Mouse (Mus musculus): ENCODE data around the gene Rps27rt. TPM values are rescaled to one million over a fixed set of nuclear protein-coding genes. Genes with fewer than 3 reads are reported as not detected.
A peak's percentile ranks its signal among the peaks of the same experiment; 100 is the strongest.
"Not testable (repeated sequence)": the region's sequence is repeated elsewhere in the genome, so short reads cannot be mapped to it uniquely, and the experiment has no call there.

Gene Rps27rt
- 10 to 100 TPM; 15.8 to 36.9 TPM for total RNA-seq (2021)

DNA sequence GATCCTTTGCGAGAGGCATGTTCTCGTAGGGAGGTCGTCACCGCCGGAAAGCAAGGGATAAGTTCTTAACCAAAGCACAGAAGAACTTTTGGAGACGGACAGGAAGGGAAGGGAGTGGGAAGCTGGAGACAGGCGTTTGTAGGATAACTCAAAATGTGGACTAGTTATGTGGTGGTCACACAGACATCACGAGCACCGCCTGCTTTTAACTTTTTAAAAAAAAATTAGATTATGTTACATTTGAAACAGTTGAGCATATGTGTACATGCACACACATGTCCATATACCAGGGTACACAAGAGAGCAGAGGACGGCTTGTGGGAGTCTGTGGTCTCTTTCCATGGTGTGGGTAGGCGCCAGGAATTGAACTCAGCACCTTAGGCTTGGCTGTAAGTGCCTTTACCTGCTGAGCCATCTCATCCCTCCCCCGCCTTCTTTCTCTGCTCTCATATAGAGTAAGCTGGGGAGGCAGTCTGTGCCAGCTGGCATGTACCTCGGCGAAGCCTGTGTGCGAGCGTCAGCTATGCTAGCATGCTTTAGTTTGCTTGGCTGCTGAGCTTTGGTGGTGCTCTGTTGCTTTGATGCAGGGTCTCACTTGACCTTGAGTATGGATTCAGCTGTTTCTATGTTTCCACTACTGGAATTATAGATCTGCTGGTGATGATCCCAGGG lies at the start of gene Rps27rt:
TSS of gene Rps27rt (minus strand) at position 51 of the 672 bp plus-strand sequence.
- no peak for DNase-seq
- intact Hi-C loops (cut with DNase I): no loop called here

GRCm38 (mm10) chr9:115031046-115031445 lies 48.5 kb upstream of the Rps27rt start:
- DNase-seq; intact Hi-C loops (cut with DNase I): not testable (repeated sequence)

GRCm38 (mm10) chr9:115030581-115030980 lies 48.0 kb upstream of the Rps27rt start:
- intact Hi-C loops (cut with DNase I): no loop called here
- DNase-seq: no peak

DNA sequence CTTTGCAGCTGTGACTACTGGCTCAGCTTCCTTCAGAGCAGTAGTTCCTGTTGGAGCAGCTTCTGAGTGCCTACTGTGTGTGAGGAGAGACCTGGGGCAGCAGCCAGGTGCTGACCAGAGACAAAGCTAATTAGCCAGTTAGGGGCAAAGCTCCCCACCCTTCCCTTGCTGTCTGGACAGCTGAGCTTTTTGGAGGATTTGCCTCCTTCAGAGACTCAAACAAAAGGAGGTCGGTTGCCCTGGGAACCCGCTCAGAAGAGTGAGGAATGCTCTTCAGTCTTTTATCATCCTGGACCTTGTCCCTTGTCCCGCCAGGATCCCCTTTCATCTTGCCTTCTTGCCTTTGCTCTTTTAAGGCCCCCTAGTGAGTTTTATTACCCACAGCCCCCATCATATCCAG lies 46.8 kb upstream of the Rps27rt start:
- intact Hi-C loops (cut with DNase I): no loop called here
- no peak for DNase-seq

DNA sequence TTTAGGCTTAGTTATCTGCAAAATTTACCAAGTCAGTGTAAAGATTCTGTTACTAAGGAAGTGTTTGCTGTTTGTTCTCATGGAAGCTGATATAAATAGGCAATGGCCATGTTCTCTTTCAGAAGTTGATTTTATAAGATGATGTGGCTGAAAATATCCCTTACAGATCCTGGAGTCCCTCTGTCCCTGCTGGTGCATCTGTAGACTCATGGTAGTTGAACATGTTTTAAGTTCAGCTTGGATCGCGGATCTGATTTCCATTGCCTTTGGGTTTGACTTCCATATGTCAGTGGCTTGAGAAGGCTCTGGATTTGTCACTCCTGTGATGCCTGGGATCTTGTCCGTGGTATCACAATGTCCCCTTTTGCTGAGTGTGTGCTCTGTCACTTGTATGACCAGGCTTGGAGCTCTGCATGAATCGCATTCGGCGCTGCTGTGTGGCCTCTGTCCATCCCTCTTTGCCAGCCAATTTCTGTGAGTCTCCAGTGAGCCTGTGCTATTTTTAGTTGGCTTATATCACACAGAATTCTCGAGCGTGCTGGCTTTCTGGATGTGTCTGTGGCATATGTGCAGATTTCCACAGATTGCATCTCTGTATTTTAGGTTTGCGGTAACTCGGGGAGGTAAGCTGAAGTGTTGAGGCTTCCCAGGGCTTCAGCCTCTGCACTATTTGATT lies 41.3 kb upstream of the Rps27rt start:
- intact Hi-C loops (cut with DNase I): no loop called here
- no peak for DNase-seq

DNA sequence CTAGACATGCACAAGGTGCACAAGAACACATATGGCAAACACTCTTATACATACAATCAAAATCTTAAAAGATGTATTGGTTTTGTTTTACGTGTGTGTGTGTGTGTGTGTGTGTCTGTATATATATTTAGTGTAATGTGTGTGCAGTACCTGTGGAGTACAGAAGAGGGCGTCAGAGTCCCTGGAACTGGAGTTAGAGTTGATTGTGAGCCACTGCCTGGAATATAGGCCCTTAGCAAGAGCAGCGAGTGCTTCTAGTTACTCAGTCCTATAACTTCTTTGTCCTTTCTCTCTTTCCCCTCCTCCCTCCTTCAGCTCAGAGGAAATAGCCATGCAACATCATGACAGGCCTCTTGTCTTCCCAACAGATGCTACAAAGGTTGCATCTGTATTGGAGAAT lies 40.6 kb upstream of the Rps27rt start:
- no peak for DNase-seq
- intact Hi-C loops (cut with DNase I): no loop called here

DNA sequence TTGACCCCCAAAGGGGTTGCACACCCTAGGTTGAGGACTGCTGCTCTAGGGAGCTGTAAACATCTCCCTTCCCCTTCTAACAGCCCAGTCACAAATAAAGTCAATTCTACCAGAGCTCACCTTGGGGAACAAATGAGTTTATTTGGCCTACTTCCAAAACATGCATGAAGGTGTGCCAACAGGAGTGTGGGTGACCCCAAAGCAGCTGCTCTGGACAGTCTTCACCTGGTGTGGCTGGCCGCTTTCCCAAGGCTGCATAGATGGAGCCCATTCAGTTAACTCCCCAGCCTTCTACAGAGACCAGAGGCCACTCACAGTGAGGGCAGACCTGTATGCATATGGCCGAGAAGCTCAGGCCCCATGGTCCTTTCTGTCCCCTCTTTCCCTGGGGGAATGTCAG lies 38.9 kb upstream of the Rps27rt start:
- peak; percentile 28 for DNase-seq
- intact Hi-C loops (cut with DNase I): no loop called here

DNA sequence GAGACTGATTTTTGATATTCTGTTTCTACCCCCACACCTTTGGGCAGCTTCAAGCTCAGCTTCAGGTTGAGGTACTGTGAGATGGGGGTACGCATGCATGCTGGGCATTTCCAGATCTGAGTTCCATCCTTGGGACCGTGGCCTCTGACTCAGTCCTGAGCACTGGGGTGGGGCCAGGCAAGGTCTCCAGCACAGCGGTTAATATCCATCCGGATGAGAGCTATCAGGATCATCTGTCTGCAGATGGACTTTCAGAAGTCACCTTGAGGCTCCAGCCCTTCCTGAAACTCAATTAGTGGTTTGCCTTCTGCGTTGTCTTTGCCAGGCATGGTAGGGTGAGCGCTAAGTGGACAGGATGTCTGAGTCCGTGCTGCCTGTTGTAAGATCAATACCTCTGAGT lies 37.6 kb upstream of the Rps27rt start:
- intact Hi-C loops (cut with DNase I): no loop called here
- no peak for DNase-seq

DNA sequence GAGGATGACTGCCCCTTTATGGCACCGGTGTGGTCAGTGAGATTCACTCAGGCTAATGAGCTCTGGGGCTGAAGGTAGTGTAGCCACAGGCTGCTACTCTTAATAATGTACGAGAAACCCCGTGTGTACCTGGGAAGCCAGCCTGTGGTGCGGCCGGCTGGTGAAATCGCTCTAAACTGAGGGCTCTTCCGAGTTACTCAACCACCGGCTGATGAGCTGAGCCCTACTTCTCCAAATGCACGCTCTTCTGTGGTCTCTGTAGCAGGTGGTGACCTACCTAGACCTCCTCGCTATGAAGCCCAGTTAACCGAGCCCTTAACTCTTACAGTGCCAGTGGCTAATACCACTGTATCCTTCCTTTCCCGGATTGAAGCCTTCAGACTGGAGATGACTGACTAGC lies 29.8 kb upstream of the Rps27rt start:
- intact Hi-C loops (cut with DNase I): no loop called here
- DNase-seq: no peak

GRCm38 (mm10) chr9:115008194-115008593 lies 25.7 kb upstream of the Rps27rt start:
- intact Hi-C loops (cut with DNase I): no loop called here
- DNase-seq: no peak

- DNase-seq: no peak
- intact Hi-C loops (cut with DNase I): no loop called here
Observed at GRCm38 (mm10) chr9:115007776-115008175, 25.2 kb upstream of the Rps27rt start.

DNA sequence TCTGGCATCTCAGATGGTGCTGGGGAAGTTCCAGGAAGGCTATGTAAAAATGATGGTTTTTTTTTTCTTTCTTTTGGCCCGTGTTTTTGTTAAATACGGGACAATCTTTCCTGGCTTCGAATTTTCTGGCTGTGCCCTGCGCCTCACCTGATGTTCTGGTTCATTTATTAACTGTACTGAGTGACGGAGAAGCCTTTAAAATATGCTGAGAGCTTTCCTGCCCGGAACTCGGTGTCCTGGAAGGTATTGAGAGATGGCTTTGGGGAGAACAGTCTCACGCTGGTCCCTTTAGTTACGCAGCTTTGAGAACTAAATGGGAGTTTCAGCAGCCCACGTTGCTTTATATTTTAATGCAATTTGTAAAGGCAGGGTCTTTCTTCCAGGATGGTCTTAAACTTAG lies 22.9 kb upstream of the Rps27rt start:
- intact Hi-C loops (cut with DNase I): no loop called here
- DNase-seq: no peak

DNA sequence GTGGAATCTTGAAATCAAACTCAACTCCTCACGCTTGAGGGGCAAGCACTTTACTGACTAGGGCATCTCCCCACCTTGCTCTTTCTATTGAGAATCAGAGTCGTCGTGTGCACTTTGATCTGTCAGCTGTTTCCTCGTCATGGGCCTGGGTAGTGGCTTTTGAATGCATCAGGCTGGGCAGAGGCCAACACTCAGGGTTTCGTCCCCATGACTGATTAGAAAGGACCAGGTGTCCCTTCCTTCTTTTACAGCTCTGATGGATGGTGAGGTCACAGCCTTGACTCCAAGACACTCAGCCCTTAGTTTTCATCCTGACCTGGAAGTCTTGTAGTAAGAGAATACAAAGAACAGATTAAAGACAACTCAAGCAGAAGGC lies 17.2 kb upstream of the Rps27rt start:
- intact Hi-C loops (cut with DNase I): no loop called here
- no peak for DNase-seq

DNA sequence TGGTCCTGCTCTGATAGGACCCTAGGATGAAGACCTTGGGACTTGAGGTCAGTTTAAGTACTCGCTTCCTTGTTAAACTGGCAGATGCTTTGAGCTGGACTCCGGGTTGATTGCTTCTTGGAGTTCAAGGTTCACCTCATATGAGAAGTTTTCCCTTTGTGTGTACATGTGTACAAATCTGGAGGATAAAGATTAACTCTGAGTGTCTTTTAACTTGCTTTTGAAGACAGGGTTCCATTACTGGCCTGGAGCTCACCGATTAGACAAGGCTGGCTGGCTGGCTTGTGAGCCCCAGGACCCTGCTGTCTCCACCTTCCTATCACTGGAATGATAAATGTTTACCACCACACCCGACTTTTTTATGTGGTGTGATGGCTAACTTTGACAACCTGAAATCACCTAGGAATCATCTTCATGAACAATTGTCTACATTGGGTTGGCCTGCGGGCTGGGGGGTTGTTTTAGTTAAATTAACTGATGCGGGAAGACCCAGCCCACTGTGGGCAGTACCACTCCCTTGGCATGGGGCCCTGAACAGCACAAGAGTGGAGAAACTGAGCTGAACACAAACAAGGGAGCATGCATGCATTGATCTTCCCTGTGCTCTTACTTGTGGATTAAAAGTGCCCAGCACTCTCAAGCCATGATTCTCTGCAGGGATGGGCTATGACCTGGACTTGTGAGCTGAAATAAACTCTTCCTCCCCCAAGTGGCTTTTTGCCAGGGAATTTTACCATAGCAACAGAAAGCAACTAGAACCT lies 16.7 kb upstream of the Rps27rt start:
- no peak for DNase-seq
- intact Hi-C loops (cut with DNase I): no loop called here

DNA sequence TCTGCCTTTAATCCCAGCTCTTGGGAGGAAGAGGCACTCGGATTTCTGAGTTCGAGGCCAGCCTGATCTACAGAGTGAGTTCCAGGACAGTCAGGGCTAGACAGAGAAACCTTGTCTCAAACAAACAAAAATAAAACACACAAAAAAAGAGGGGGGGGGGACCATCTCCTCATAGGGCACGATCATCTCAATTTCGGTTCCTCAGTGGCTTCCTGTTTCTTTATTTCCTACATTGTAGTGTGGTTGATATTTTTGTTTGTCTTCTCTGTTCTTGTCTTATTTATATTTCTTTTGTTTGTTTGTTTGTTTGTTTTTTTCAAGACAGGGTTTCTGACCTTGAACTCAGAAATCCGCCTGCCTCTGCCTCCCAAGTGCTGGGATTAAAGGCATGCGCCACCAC lies 13.9 kb upstream of the Rps27rt start:
- DNase-seq: no peak
- intact Hi-C loops (cut with DNase I): no loop called here

- intact Hi-C loops (cut with DNase I): no loop called here
- DNase-seq: no peak
Observed at GRCm38 (mm10) chr9:114995716-114996115, 13.2 kb upstream of the Rps27rt start.

GRCm38 (mm10) chr9:114995250-114995649 lies 12.7 kb upstream of the Rps27rt start:
- intact Hi-C loops (cut with DNase I): no loop called here
- no peak for DNase-seq

DNA sequence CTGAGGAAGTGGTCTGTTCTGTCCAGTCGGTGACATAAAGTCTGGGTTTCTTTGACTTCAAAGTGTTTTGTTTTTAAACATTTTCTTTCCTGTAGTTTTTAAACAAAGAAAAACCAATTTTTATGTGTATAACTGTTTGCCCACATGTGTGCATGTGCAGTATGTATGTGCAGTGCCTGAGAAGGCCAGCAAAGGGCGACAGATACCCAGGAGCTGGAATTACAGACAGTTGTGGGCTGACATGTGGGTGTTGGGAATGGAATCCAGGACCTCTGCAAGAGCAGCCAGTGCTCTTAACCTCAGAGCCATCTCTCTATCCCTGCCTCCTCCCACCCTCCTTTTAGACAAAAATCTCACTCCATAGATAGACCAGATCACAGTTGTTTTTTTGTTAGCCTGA lies 10.0 kb upstream of the Rps27rt start:
- intact Hi-C loops (cut with DNase I): no loop called here
- DNase-seq: no peak

DNA sequence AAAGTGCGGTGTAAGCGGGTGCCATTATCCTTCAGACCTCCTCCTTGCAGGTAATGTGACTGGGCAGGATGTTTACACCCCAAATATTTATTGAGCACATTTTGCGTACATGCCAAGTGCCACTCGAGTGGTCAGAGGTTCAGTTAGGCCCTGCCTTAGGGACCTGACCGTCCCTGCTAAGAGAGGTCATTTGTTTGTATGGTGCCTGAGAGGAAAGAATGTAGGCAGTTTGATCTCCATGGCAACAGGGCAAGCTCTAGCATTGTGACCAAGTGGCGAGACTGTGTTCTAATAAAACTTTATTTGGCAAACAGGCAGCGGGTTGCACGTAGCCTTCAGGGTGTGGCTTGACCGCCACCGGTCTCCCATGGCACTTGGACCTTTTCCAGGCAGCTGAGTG lies 7.9 kb upstream of the Rps27rt start:
- intact Hi-C loops (cut with DNase I): no loop called here
- no peak for DNase-seq

DNA sequence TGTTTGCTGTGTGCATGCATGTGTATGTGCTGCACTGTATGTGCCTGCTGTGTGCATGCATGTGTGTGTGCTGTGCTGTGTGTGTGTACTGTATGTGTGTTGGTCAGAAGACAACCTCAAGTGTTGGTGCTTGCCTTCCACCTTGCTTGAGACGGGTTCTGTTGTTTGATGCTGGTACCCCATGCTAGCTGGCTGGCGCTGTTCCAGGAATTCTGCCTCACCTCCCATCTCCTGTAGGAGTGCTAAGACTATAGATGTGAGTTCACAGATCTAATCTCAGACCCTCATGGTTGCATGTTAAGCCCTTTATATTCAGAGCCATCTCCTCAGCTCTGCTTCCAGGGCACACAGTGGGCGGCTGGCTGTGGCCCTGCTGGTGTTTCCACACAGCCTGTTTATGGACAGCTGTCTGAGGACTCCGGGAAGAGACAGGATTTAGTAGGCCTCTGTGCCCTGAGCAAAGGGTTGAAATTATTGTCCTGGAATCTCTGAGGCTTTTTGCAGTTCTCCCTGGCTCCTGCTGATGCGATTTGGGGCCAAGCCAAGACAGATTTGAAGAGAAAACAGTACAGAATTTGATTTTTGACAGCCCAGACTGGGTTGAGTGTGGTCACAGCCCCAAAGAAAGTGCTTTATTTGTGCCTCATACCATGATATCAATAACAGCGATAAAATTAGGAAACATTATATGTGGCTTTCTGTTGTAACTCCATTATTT lies 6.2 kb upstream of the Rps27rt start:
- intact Hi-C loops (cut with DNase I): no loop called here
- peak; percentile 60 for DNase-seq

- DNase-seq: no peak
Observed at GRCm38 (mm10) chr9:114988029-114988428, 5.5 kb upstream of the Rps27rt start.

More at GRCm38 (mm10) chr9:114988029-114988428, 5.5 kb upstream of the Rps27rt start:
- intact Hi-C loops (cut with DNase I): no loop called here
